Mouse (Mus musculus) fat pad, adult 2 months (tissue): ENCODE results near the gene Rer1.

ENCODE experiments used
- DNase-seq: peaks from one replicate; pipeline ENCODE4 v3.0.0-alpha.2; 2011; ENCODE audit warnings: low read depth, low spot score; ENCODE audit errors: extremely low read depth

Gene Rer1

GRCm38 (mm10) chr4:155033115-155033514 is 53.1 kb downstream of the Rer1 start:
- DNase-seq: no peak

GRCm38 (mm10) chr4:155024170-155025010 is 61.8 kb downstream of the Rer1 start:
- DNase-seq: no peak
